Comparison of ENCODE assay signal across 8 mouse cellular contexts in the genomic region with DNA sequence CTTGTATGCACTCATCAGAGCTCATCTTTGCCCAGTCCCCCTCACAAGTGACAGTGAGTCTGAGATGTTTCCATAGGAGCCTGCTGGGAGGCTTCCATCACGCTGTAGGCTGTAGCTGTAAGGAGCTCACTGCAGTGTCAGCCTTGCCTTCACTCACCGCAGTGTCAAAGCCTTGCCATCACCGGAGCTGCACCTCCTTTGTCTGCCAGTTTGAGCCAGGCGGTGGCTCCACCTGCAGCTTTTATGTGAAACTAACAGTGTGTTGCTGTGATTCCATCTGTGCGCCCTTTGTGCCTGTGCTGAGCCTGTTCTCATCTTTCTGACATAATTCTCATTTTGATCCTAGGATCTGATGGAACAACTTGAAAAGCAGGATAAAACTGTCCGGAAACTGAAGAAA. TPM values are rescaled to one million over a fixed set of nuclear protein-coding genes. Genes with fewer than 3 reads are reported as not detected.
DNase-seq lines count a peak whose midpoint lies in the region; ATAC-seq and TF ChIP-seq lines count a peak whose summit lies in the region.

No protein-coding gene starts in this region.

- TF ChIP-seq EP300 in liver, postnatal 0 days (IDR thresholded peaks at IDR 0.05; ENCODE audit: low read depth) = no peak

- no peak for ATAC-seq in liver, postnatal 0 days
- no peak for ATAC-seq in liver, embryonic 12.5 days
- ATAC-seq in forebrain, embryonic 11.5 days (replicated peaks; ENCODE audit: low FRiP score) = no peak; the same call in 1 of the 2 replicates
- no peak for ATAC-seq in inflammation-experienced regulatory T-cells, adult 6 months

- no peaks in the 10 kb centered on the region for H3K9me3 ChIP-seq in liver, postnatal 0 days (ENCODE audit: low read length)
- no peaks in the 10 kb centered on the region for H3K9me3 ChIP-seq in liver, embryonic 12.5 days (replicated peaks)
- no peaks in the 10 kb centered on the region for H3K9me3 ChIP-seq in forebrain, embryonic 11.5 days (ENCODE audit: control insufficient read depth, low read length)

- no peak overlapping the region for H3K9ac ChIP-seq in liver, postnatal 0 days (replicated peaks)
- no peak overlapping the region for H3K9ac ChIP-seq in liver, embryonic 12.5 days
- H3K9ac ChIP-seq in forebrain, embryonic 11.5 days (ENCODE audit: low read length) = no peak overlapping the region

- TF ChIP-seq CTCF in liver, postnatal 0 days (IDR thresholded peaks at IDR 0.05; ENCODE audit: low read depth) = peak; percentile 47

- 74% methylated on average over 6 of the region's 6 CpGs for WGBS in liver, postnatal 0 days (ENCODE audit: insufficient replicate concordance)
- WGBS in liver, embryonic 12.5 days (ENCODE audit: insufficient replicate concordance) = 71% methylated on average over 6 of the region's 6 CpGs
- WGBS in forebrain, embryonic 11.5 days = 51% methylated on average over 6 of the region's 6 CpGs

- peaks cover 2% of the 10 kb centered on the region; the same call in 1 of the 2 replicates for H3K36me3 ChIP-seq in liver, postnatal 0 days (replicated peaks; ENCODE audit: insufficient read depth, low read length)
- H3K36me3 ChIP-seq in liver, embryonic 12.5 days = peaks cover 2% of the 10 kb centered on the region; the same call in 1 of the 2 replicates
- H3K36me3 ChIP-seq in forebrain, embryonic 11.5 days (ENCODE audit: control insufficient read depth, insufficient read depth, low read length) = peaks cover 3% of the 10 kb centered on the region; the same call in 1 of the 2 replicates

- no peak overlapping the region for H3K4me3 ChIP-seq in liver, postnatal 0 days (ENCODE audit: low read depth, low read length)
- H3K4me3 ChIP-seq in liver, embryonic 12.5 days = no peak overlapping the region
- no peak overlapping the region for H3K4me3 ChIP-seq in forebrain, embryonic 11.5 days (ENCODE audit: low read depth, low read length)

- H3K4me1 ChIP-seq in liver, postnatal 0 days (ENCODE audit: insufficient read depth) = no peaks in the 10 kb centered on the region
- no peaks in the 10 kb centered on the region for H3K4me1 ChIP-seq in liver, embryonic 12.5 days
- H3K4me1 ChIP-seq in forebrain, embryonic 11.5 days (replicated peaks; ENCODE audit: control insufficient read depth, insufficient read depth, low read length) = no peaks in the 10 kb centered on the region

- no peak overlapping the region for H3K27ac ChIP-seq in liver, postnatal 0 days (ENCODE audit: low read depth)
- no peak overlapping the region for H3K27ac ChIP-seq in liver, embryonic 12.5 days
- H3K27ac ChIP-seq in forebrain, embryonic 11.5 days (ENCODE audit: low read depth, low read length) = no peak overlapping the region

- DNase-seq in liver, postnatal 0 days = no peak
- DNase-seq in ES-CJ7 (ENCODE audit: low read depth, low spot score) (peak; percentile 45), MN1 (ENCODE audit: low spot score) (no peak)
- peak; percentile 61 to 69 for DNase-seq in adrenal gland, postnatal 36 days
- peak; percentile 54 for DNase-seq in forebrain, embryonic 11.5 days (ENCODE audit: low spot score)
- DNase-seq in layer of hippocampus, postnatal 14 days (ENCODE audit: low spot score in 2 of 2) = peak; percentile 39 to 47

- H3K27me3 ChIP-seq in liver, postnatal 0 days (ENCODE audit: insufficient read depth, low read length) = no peaks in the 10 kb centered on the region
- no peaks in the 10 kb centered on the region for H3K27me3 ChIP-seq in liver, embryonic 12.5 days (replicated peaks)
- H3K27me3 ChIP-seq in forebrain, embryonic 11.5 days (ENCODE audit: control insufficient read depth, insufficient read depth, low read length) = no peaks in the 10 kb centered on the region

- no peak overlapping the region for H3K4me2 ChIP-seq in liver, postnatal 0 days (ENCODE audit: low read depth, low read length)
- H3K4me2 ChIP-seq in liver, embryonic 12.5 days = no peak overlapping the region
- H3K4me2 ChIP-seq in forebrain, embryonic 11.5 days (ENCODE audit: low read depth, low read length, severe bottlenecking) = no peak overlapping the region

RNA-seq across cellular contexts. Expression of a gene that starts 34.5 kb away (rescaled TPM):
- 0.33 and 0.48 TPM in 2 replicates for polyA plus RNA-seq in liver, postnatal 0 days (2015; fragmentation: Nextera tagmentation; extraction: Ambion mirVana)
- 0.41 and 0.49 TPM in 2 replicates for polyA plus RNA-seq in liver, embryonic 12.5 days (2016; fragmentation: Nextera tagmentation; extraction: Ambion mirVana)
- 1 to 10 TPM; 2.1 to 2.5 TPM for total RNA-seq in adrenal gland, postnatal 36 days (2021)
- 0.55 and 0.72 TPM in 2 replicates for polyA plus RNA-seq in forebrain, embryonic 11.5 days (2014; fragmentation: Nextera tagmentation; extraction: Ambion mirVana)
- total RNA-seq in layer of hippocampus, postnatal 14 days (2021) = 1 to 10 TPM in 1 of 2 experiments, under 1 TPM in 1; 0.58 to 1.6 TPM
- polyA plus RNA-seq in inflammation-experienced regulatory T-cells, adult 6 months (2017; shearing (Covaris generic)) = under 1 TPM in 2 of 3 experiments, not detected in 1; 0.24 to 0.30 TPM

Comparison
In these comparisons a context has a peak if more than half of its experiments do, and no peak if none do; other contexts are left out.
1. DNase-seq: peak in ES-CJ7 (single experiment), adrenal gland, postnatal 36 days (2 of 2), forebrain, embryonic 11.5 days (single experiment) and layer of hippocampus, postnatal 14 days (2 of 2); none in liver, postnatal 0 days (single experiment) and MN1 (single experiment).